Mouse (Mus musculus) stomach, embryonic 16.5 days (tissue): ENCODE results near the gene Stap2. TPM values are rescaled to one million over a fixed set of nuclear protein-coding genes. Genes with fewer than 3 reads are reported as not detected.

Experiments
- ATAC-seq: fragments of 200-750 bp; cut with Nextera tagmentation; 2 replicates; pipeline ENCODE4 v1.8.0; 2017; ENCODE audit warnings: moderate number of reproducible peaks, moderate TSS enrichment; ENCODE audit not compliant: insufficient read depth, low FRiP score
- H3K27ac ChIP-seq: fragments of 300-500 bp; sonication (generic); 2 replicates; pipeline ENCODE4 v1.5.1; 2014; ENCODE audit warnings: low read length
- H3K27me3 ChIP-seq: fragments of 300-500 bp; sonication (generic); 2 replicates; pipeline ENCODE4 v1.6.1; 2014; ENCODE audit warnings: low read length, control low read depth, mixed read lengths; ENCODE audit not compliant: control insufficient read depth, insufficient read depth
- H3K36me3 ChIP-seq: fragments of 300-500 bp; sonication (generic); 2 replicates; pipeline ENCODE4 v1.6.1; 2014; ENCODE audit warnings: low read length; ENCODE audit not compliant: control insufficient read depth, insufficient read depth
- H3K4me1 ChIP-seq: fragments of 300-500 bp; sonication (generic); 2 replicates; pipeline ENCODE4 v1.6.1; 2014; ENCODE audit warnings: low read length, control low read depth, mixed read lengths; ENCODE audit not compliant: control insufficient read depth, insufficient read depth
- H3K4me2 ChIP-seq: fragments of 300-500 bp; sonication (generic); 2 replicates; pipeline ENCODE4 v1.6.1; 2014; ENCODE audit warnings: low read depth, low read length, mixed read lengths
- H3K4me3 ChIP-seq: fragments of 300-500 bp; sonication (generic); replicated peaks from 2 replicates; pipeline ENCODE4 v1.5.1; 2014; ENCODE audit warnings: mild to moderate bottlenecking, low read length
- H3K9ac ChIP-seq: fragments of 300-500 bp; sonication (generic); 2 replicates; pipeline ENCODE4 v1.6.1; 2014; ENCODE audit warnings: low read length
- H3K9me3 ChIP-seq: fragments of 300-500 bp; sonication (generic); replicated peaks from 2 replicates; pipeline ENCODE4 v1.6.1; 2016; ENCODE audit warnings: low read length, control low read depth; ENCODE audit not compliant: control insufficient read depth
- WGBS: fragments of 180-500 bp; shearing (Covaris S2); extraction: QIAGEN DNeasy Blood & Tissue Kit; methylation state at CpG from one replicate; pipeline ENCODE4 v1.1.7; 2014; 5-methylcytosine and 5-hydroxymethylcytosine counted together
- polyA plus RNA-seq: library from polyadenylated mRNA; unstranded; fragments of >200 nt; fragmentation: Nextera tagmentation; extraction: Ambion mirVana; gene quantifications from 2 replicates; pipeline ENCODE4 v1.2.1, GENCODE M21; 2015

Stap2 gene
- polyA plus RNA-seq, 1 experiment from 2014 or later: 41.2 TPM

GRCm38 (mm10) chr17:56036176-56036900, 31.0 kb upstream of the Stap2 start, which contains the start of gene Sh3gl1:
Sh3gl1 (minus strand) TSS chr17:56036635.
- Histone ChIP-seq H3K27me3 (no peaks in the 10 kb centered on the region), H3K27ac (peak within 1 kb of the TSS; percentile 86), H3K36me3 (no peaks in the 10 kb centered on the region), H3K9ac (peak within 1 kb of the TSS; percentile 95), H3K4me2 (peak within 1 kb of the TSS; percentile 68), H3K4me1 (peaks cover 42% of the 10 kb centered on the region), H3K4me3 (peak within 1 kb of the TSS; percentile 87), H3K9me3 (no peaks in the 10 kb centered on the region)
- under 1% methylated on average over 74 of the region's 74 CpGs for WGBS
- ATAC-seq: peak; percentile 93

GRCm38 (mm10) chr17:56035216-56035615, 29.8 kb upstream of the Stap2 start:
- H3K4me3 ChIP-seq: peak overlapping the region; percentile 87
- 43% methylated on average over 4 of the region's 4 CpGs for WGBS
- H3K27me3 ChIP-seq: no peaks in the 10 kb centered on the region
- peak overlapping the region; percentile 95 for H3K9ac ChIP-seq
- H3K9me3 ChIP-seq: no peaks in the 10 kb centered on the region
- ATAC-seq: no peak
- peak overlapping the region; percentile 7; the same call in 1 of the 2 replicates for H3K27ac ChIP-seq
- peaks cover 36% of the 10 kb centered on the region for H3K4me1 ChIP-seq
- H3K4me2 ChIP-seq: peak overlapping the region; percentile 68
- no peaks in the 10 kb centered on the region for H3K36me3 ChIP-seq

- no peak for ATAC-seq
- H3K9me3 ChIP-seq: no peaks in the 10 kb centered on the region
- H3K36me3 ChIP-seq: no peaks in the 10 kb centered on the region
- H3K4me2 ChIP-seq: peak overlapping the region; percentile 68
- H3K9ac ChIP-seq: peak overlapping the region; percentile 95
- peaks cover 36% of the 10 kb centered on the region for H3K4me1 ChIP-seq
- peak overlapping the region; percentile 34; the same call in 1 of the 2 replicates for H3K27ac ChIP-seq
- peak overlapping the region; percentile 87 for H3K4me3 ChIP-seq
- WGBS: 78% methylated on average over 6 of the region's 6 CpGs
- no peaks in the 10 kb centered on the region for H3K27me3 ChIP-seq
These were observed 29.3 kb upstream of the Stap2 start for GRCm38 (mm10) chr17:56034726-56035100.

GRCm38 (mm10) chr17:56034040-56034725, 28.8 kb upstream of the Stap2 start:
- H3K27ac ChIP-seq: peak overlapping the region; percentile 34; the same call in 1 of the 2 replicates
- peak overlapping the region; percentile 87; the same call in 1 of the 2 replicates for H3K4me3 ChIP-seq
- H3K9ac ChIP-seq: peak overlapping the region; percentile 95
- peaks cover 36% of the 10 kb centered on the region for H3K4me1 ChIP-seq
- no peak for ATAC-seq
- H3K27me3 ChIP-seq: no peaks in the 10 kb centered on the region
- H3K9me3 ChIP-seq: no peaks in the 10 kb centered on the region
- H3K4me2 ChIP-seq: peak overlapping the region; percentile 68; the same call in 1 of the 2 replicates
- H3K36me3 ChIP-seq: no peaks in the 10 kb centered on the region
- WGBS: 79% methylated on average over 7 of the region's 7 CpGs

GRCm38 (mm10) chr17:56032831-56033230, 27.4 kb upstream of the Stap2 start:
- no peak for ATAC-seq
- no peak overlapping the region for H3K27ac ChIP-seq
- H3K4me3 ChIP-seq: no peak overlapping the region
- no peaks in the 10 kb centered on the region for H3K9me3 ChIP-seq
- H3K9ac ChIP-seq: peak overlapping the region; percentile 54
- no peak overlapping the region for H3K4me2 ChIP-seq
- H3K4me1 ChIP-seq: peaks cover 36% of the 10 kb centered on the region
- no peaks in the 10 kb centered on the region for H3K36me3 ChIP-seq
- 71% methylated on average over 7 of the region's 7 CpGs for WGBS
- no peaks in the 10 kb centered on the region for H3K27me3 ChIP-seq

GRCm38 (mm10) chr17:56032127-56032733, 26.8 kb upstream of the Stap2 start:
- peak; percentile 20; the same call in 1 of the 2 replicates for ATAC-seq
- 70% methylated on average over 6 of the region's 6 CpGs for WGBS
- no peak overlapping the region for H3K4me2 ChIP-seq

GRCm38 (mm10) chr17:56031431-56031830, 26.0 kb upstream of the Stap2 start:
- no peak overlapping the region for H3K4me2 ChIP-seq
- H3K27ac ChIP-seq: 0 out of 2 replicates have a peak overlapping the region, but pooled peaks have one; percentile 27
- H3K9ac ChIP-seq: no peak overlapping the region
- H3K4me1 ChIP-seq: peaks cover 36% of the 10 kb centered on the region
- H3K27me3 ChIP-seq: no peaks in the 10 kb centered on the region
- 88% methylated on average over 7 of the region's 7 CpGs for WGBS
- no peaks in the 10 kb centered on the region for H3K36me3 ChIP-seq
- no peak for ATAC-seq
- no peak overlapping the region for H3K4me3 ChIP-seq
- no peaks in the 10 kb centered on the region for H3K9me3 ChIP-seq

More at GRCm38 (mm10) chr17:56032127-56032733, 26.8 kb upstream of the Stap2 start:
- H3K36me3 ChIP-seq: no peaks in the 10 kb centered on the region
- H3K27me3 ChIP-seq: no peaks in the 10 kb centered on the region
- H3K27ac ChIP-seq: peak overlapping the region; percentile 66
- no peaks in the 10 kb centered on the region for H3K9me3 ChIP-seq
- H3K4me3 ChIP-seq: no peak overlapping the region
- H3K9ac ChIP-seq: peak overlapping the region; percentile 36; the same call in 1 of the 2 replicates
- peaks cover 36% of the 10 kb centered on the region for H3K4me1 ChIP-seq

- no peak for ATAC-seq
- no peaks in the 10 kb centered on the region for H3K36me3 ChIP-seq
- 42% methylated on average over 5 of the region's 5 CpGs for WGBS
- H3K4me2 ChIP-seq: no peak overlapping the region
- H3K9ac ChIP-seq: no peak overlapping the region
- no peaks in the 10 kb centered on the region for H3K9me3 ChIP-seq
- H3K4me1 ChIP-seq: peaks cover 36% of the 10 kb centered on the region
- H3K27me3 ChIP-seq: no peaks in the 10 kb centered on the region
- H3K27ac ChIP-seq: 0 out of 2 replicates have a peak overlapping the region, but pooled peaks have one; percentile 27
- no peak overlapping the region for H3K4me3 ChIP-seq
These were observed 25.5 kb upstream of the Stap2 start for GRCm38 (mm10) chr17:56030919-56031318.
